Mouse (Mus musculus) CH12.LX (cell line): ENCODE results near the gene Gm21992. TPM values are rescaled to one million over a fixed set of nuclear protein-coding genes. Genes with fewer than 3 reads are reported as not detected.

ENCODE experiments used
- DNase-seq: peaks from one replicate; pipeline ENCODE4 v3.0.0-alpha.2; 2013; ENCODE audit errors: extremely low read depth
- H3K27ac ChIP-seq: 2 replicates; pipeline ENCODE4 v1.5.1; 2012; ENCODE audit warnings: low read depth, mild to moderate bottlenecking, control low read depth, moderate library complexity; ENCODE audit not compliant: insufficient read depth
- H3K27me3 ChIP-seq: replicated peaks from 2 replicates; pipeline ENCODE3; 2012; ENCODE audit warnings: inconsistent platforms
- H3K36me3 ChIP-seq, 2 experiments: replicated peaks in 1 of 2; 2 replicates each; pipeline versions ENCODE3 to v1.6.1; 2012; ENCODE audit warnings: inconsistent platforms in 1 of 2, low read length in 1 of 2, mild to moderate bottlenecking in 1 of 2, mixed read lengths in 1 of 2, moderate library complexity in 1 of 2; ENCODE audit not compliant: control insufficient read depth in 1 of 2, insufficient read depth in 1 of 2
- H3K4me1 ChIP-seq, 2 experiments: 2 replicates each; pipeline ENCODE4 v1.6.1; 2012; ENCODE audit warnings: inconsistent platforms in 1 of 2, moderate library complexity in 1 of 2; ENCODE audit not compliant: insufficient read depth in 2 of 2, control insufficient read depth in 1 of 2
- H3K4me2 ChIP-seq: 2 replicates; pipeline ENCODE4 v1.6.1; 2012; ENCODE audit warnings: low read depth, mild to moderate bottlenecking, control low read depth; ENCODE audit not compliant: poor library complexity, insufficient read depth, severe bottlenecking
- H3K4me3 ChIP-seq, 3 experiments: fragments of 150-350 bp in 1 of 3; sonication (generic) in 1 of 3; replicated peaks in 1 of 3; 2 replicates each; pipeline versions ENCODE3 to v1.5.1; 2011 to 2012; ENCODE audit warnings: low read depth in 2 of 3, low read length in 2 of 3, mild to moderate bottlenecking in 2 of 3, moderate library complexity in 2 of 3, control low read depth in 1 of 3, improper control_type of control experiment in 1 of 3, inconsistent platforms in 1 of 3, mixed read lengths in 1 of 3; ENCODE audit not compliant: poor library complexity in 1 of 3
- H3K79me2 ChIP-seq: replicated peaks from 2 replicates; pipeline ENCODE4 v1.6.1; 2012; ENCODE audit warnings: mild to moderate bottlenecking, moderate library complexity; ENCODE audit not compliant: control insufficient read depth, poor library complexity, insufficient read depth, severe bottlenecking; ENCODE audit errors: extremely low read depth
- H3K9ac ChIP-seq: 2 replicates; pipeline ENCODE4 v1.6.1; 2012; ENCODE audit warnings: low read depth, mild to moderate bottlenecking, control low read depth, moderate library complexity; ENCODE audit not compliant: insufficient read depth
- H3K9me3 ChIP-seq: replicated peaks from 2 replicates; pipeline ENCODE3; 2012; ENCODE audit warnings: low read length, inconsistent platforms, mixed read lengths
- CHD2 ChIP-seq: IDR thresholded peaks from 2 replicates; pipeline ENCODE4 v1.6.1; 2011; ENCODE audit warnings: low read length, improper control_type of control experiment
- E2F4 ChIP-seq: IDR thresholded peaks from 2 replicates; pipeline ENCODE4 v1.6.1; 2011; ENCODE audit warnings: low read depth, low read length, improper control_type of control experiment; ENCODE audit not compliant: insufficient replicate concordance
- IRF4 ChIP-seq: IDR thresholded peaks from 2 replicates; pipeline ENCODE4 v1.6.1; 2014; ENCODE audit warnings: low read depth, mild to moderate bottlenecking, inconsistent platforms, low read length, improper control_type of control experiment
- MXI1 ChIP-seq: IDR thresholded peaks from 2 replicates; pipeline ENCODE4 v1.6.1; 2011; ENCODE audit warnings: mild to moderate bottlenecking, low read depth, low read length, improper control_type of control experiment
- RAD21 ChIP-seq: IDR thresholded peaks from 2 replicates; pipeline ENCODE4 v1.6.1; 2011; ENCODE audit warnings: low read depth, mild to moderate bottlenecking, low read length, improper control_type of control experiment, moderate library complexity
- TCF12 ChIP-seq: IDR thresholded peaks from 2 replicates; pipeline ENCODE4 v1.6.1; 2014; ENCODE audit warnings: low read depth, mild to moderate bottlenecking, inconsistent platforms, low read length, improper control_type of control experiment
- ZNF384 ChIP-seq: IDR thresholded peaks from 2 replicates; pipeline ENCODE4 v1.6.1; 2012; ENCODE audit warnings: low read depth, low read length, improper control_type of control experiment, inconsistent platforms
- dilution Hi-C: fragments of 300-500 bp; cut with MboI; formaldehyde crosslinking; loops from 2 replicates; pipeline ENCODE4 v1.14.3; 2020; ENCODE audit warnings: low sequenced_read_pairs; ENCODE audit not compliant: extremely low pct_unique_long_range_greater_than_20kb, extremely low pct_ligation_motif_present
- in situ Hi-C: fragments of 300-500 bp; cut with MboI; formaldehyde crosslinking; loops from 3 replicates; pipeline ENCODE4 v1.14.3; 2019; ENCODE audit warnings: low sequenced_read_pairs, low pct_ligation_motif_present, low pct_unique_long_range_greater_than_20kb, mixed read lengths
- polyA plus RNA-seq: library from polyadenylated mRNA; unstranded; fragments of >175 nt; gene quantifications from 2 replicates; pipeline ENCODE4 v1.2.1, GENCODE M21; 2012; ENCODE audit warnings: low read depth; ENCODE audit not compliant: insufficient read length
- total RNA-seq, 2 experiments: library from RNA; depleted of rRNA; stranded (reverse); fragments of 300-350 nt in 1 of 2; fragments of >200 nt in 1 of 2; gene quantifications; 2 replicates each; pipeline ENCODE4 v1.2.3; 2012 to 2014

The Gm21992 gene
- total and polyA plus RNA-seq, 3 experiments, result 3.9 to 44.3 (median 17.0) TPM

- no peaks in the 10 kb centered on the region for H3K36me3 ChIP-seq
- no peak overlapping the region for H3K9ac ChIP-seq
- TF ChIP-seq ZNF384 (0 out of 2 replicates have a peak, but pooled peaks have one; percentile 13), MXI1 (no peak)
- H3K9me3 ChIP-seq, result no peaks in the 10 kb centered on the region
- no peak overlapping the region for H3K4me2 ChIP-seq
- peaks cover 0 to 5% of the 10 kb centered on the region in 2 experiments; a peak in 2 of 4 replicates for H3K4me1 ChIP-seq
- H3K27ac ChIP-seq, result no peak overlapping the region
- no peaks in the 10 kb centered on the region for H3K79me2 ChIP-seq
- in situ Hi-C loops, result loop anchor here (10.0 kb wide), 1 partner anchor 48 kb away; no protein-coding TSS in a partner anchor
- peaks cover 49% of the 10 kb centered on the region for H3K27me3 ChIP-seq
- no peak for DNase-seq
- H3K4me3 ChIP-seq, result no peak overlapping the region
- dilution Hi-C loops, result no loop called here
These were observed 114.3 kb downstream of the Gm21992 start for GRCm38 (mm10) chr19:4697121-4697520.

GRCm38 (mm10) chr19:4694346-4694745 lies 117.1 kb downstream of the Gm21992 start:
- Histone ChIP-seq H3K4me2 (no peak overlapping the region), H3K9me3 (no peaks in the 10 kb centered on the region), H3K9ac (no peak overlapping the region), H3K4me3 (no peak overlapping the region), H3K27ac (no peak overlapping the region), H3K27me3 (peaks cover 42% of the 10 kb centered on the region), H3K4me1 (no peaks in the 10 kb centered on the region), H3K36me3 (no peaks in the 10 kb centered on the region), H3K79me2 (no peaks in the 10 kb centered on the region)
- TF ChIP-seq TCF12 (no peak), RAD21 (no peak), IRF4 (no peak), E2F4 (no peak), CHD2 (no peak)
- dilution Hi-C loops, result no loop called here
- DNase-seq, result no peak
- in situ Hi-C loops, result loop anchor here (10.0 kb wide), 1 partner anchor 50 kb away; no protein-coding TSS in a partner anchor

Other genes with a start within 250 kb of the Gm21992 start
Only the 20 nearest of the 22 such genes appear.
- 2.0 and 2.3 TPM in 2 replicates for gene Lrfn4, start 195.9 kb downstream of the Gm21992 start, total RNA-seq (2012; rRNA removed)
- 0.59 and 0.75 TPM in 2 replicates for gene Lrfn4, start 195.9 kb downstream of the Gm21992 start, total RNA-seq (2014; rRNA removed)
- 1.7 and 1.9 TPM in 2 replicates for gene Lrfn4, start 195.9 kb downstream of the Gm21992 start, polyA plus RNA-seq
- 32.9 and 33.0 TPM in 2 replicates for gene Rce1, start 186.0 kb downstream of the Gm21992 start, total RNA-seq (2012; rRNA removed)
- 51.4 and 52.1 TPM in 2 replicates for gene Rce1, start 186.0 kb downstream of the Gm21992 start, total RNA-seq (2014; rRNA removed)
- gene Rce1, start 186.0 kb downstream of the Gm21992 start, polyA plus RNA-seq, result 36.9 and 45.3 TPM in 2 replicates
- gene Gm960, start 112.9 kb downstream of the Gm21992 start, total RNA-seq (2012; rRNA removed), result 0.38 and 0.67 TPM in 2 replicates
- gene Gm960, start 112.9 kb downstream of the Gm21992 start, total RNA-seq (2014; rRNA removed), result not detected in 2 replicates
- gene Gm960, start 112.9 kb downstream of the Gm21992 start, polyA plus RNA-seq, result not detected in 2 replicates
- 2.3 and 2.7 TPM in 2 replicates for gene Sptbn2, start 100.4 kb downstream of the Gm21992 start, total RNA-seq (2012; rRNA removed)
- gene Sptbn2, start 100.4 kb downstream of the Gm21992 start, total RNA-seq (2014; rRNA removed), result 0.08 and 0.15 TPM in 2 replicates
- gene Sptbn2, start 100.4 kb downstream of the Gm21992 start, polyA plus RNA-seq, result 0.24 and 0.72 TPM in 2 replicates
- gene Rbm4b, start 55.1 kb downstream of the Gm21992 start, total RNA-seq (2012; rRNA removed), result 7.0 and 8.4 TPM in 2 replicates
- gene Rbm4b, start 55.1 kb downstream of the Gm21992 start, total RNA-seq (2014; rRNA removed), result 11.1 and 11.4 TPM in 2 replicates
- gene Rbm4b, start 55.1 kb downstream of the Gm21992 start, polyA plus RNA-seq, result 10.6 and 13.8 TPM in 2 replicates
- gene Rbm4, start 17.7 kb downstream of the Gm21992 start, total RNA-seq (2012; rRNA removed), result 73.2 and 77.0 TPM in 2 replicates
- 63.0 and 68.3 TPM in 2 replicates for gene Rbm4, start 17.7 kb downstream of the Gm21992 start, total RNA-seq (2014; rRNA removed)
- gene Rbm4, start 17.7 kb downstream of the Gm21992 start, polyA plus RNA-seq, result 47.3 and 55.7 TPM in 2 replicates
- gene Rbm14, start within 50 bp of the Gm21992 start, total RNA-seq (2012; rRNA removed), result 39.0 and 47.1 TPM in 2 replicates
- gene Rbm14, start within 50 bp of the Gm21992 start, total RNA-seq (2014; rRNA removed), result 18.2 and 19.1 TPM in 2 replicates
- 51.8 and 59.1 TPM in 2 replicates for gene Rbm14, start within 50 bp of the Gm21992 start, polyA plus RNA-seq
- gene Ccs, start 27.7 kb upstream of the Gm21992 start, total RNA-seq (2012; rRNA removed), result 42.1 and 42.6 TPM in 2 replicates
- 25.6 and 30.7 TPM in 2 replicates for gene Ccs, start 27.7 kb upstream of the Gm21992 start, total RNA-seq (2014; rRNA removed)
- 32.0 and 39.1 TPM in 2 replicates for gene Ccs, start 27.7 kb upstream of the Gm21992 start, polyA plus RNA-seq
- not detected in 2 replicates for gene Ccdc87, start 27.8 kb upstream of the Gm21992 start, total RNA-seq (2012; rRNA removed)
- not detected in 2 replicates for gene Ccdc87, start 27.8 kb upstream of the Gm21992 start, total RNA-seq (2014; rRNA removed)
- gene Ccdc87, start 27.8 kb upstream of the Gm21992 start, polyA plus RNA-seq, result not detected in 2 replicates
- gene Ctsf, start 43.5 kb upstream of the Gm21992 start, total RNA-seq (2012; rRNA removed), result not detected in 2 replicates
- gene Ctsf, start 43.5 kb upstream of the Gm21992 start, total RNA-seq (2014; rRNA removed), result not detected in 2 replicates
- not detected in 2 replicates for gene Ctsf, start 43.5 kb upstream of the Gm21992 start, polyA plus RNA-seq
- 0.34 and 0.67 TPM in 2 replicates for gene Actn3, start 66.3 kb upstream of the Gm21992 start, total RNA-seq (2012; rRNA removed)
- gene Actn3, start 66.3 kb upstream of the Gm21992 start, total RNA-seq (2014; rRNA removed), result 0.32 TPM in 1 of 2 replicates, not detected in the other
- gene Actn3, start 66.3 kb upstream of the Gm21992 start, polyA plus RNA-seq, result 0.37 and 0.41 TPM in 2 replicates
- gene Zdhhc24, start 67.1 kb upstream of the Gm21992 start, total RNA-seq (2012; rRNA removed), result 8.0 and 8.4 TPM in 2 replicates
- gene Zdhhc24, start 67.1 kb upstream of the Gm21992 start, total RNA-seq (2014; rRNA removed), result 4.5 and 5.0 TPM in 2 replicates
- gene Zdhhc24, start 67.1 kb upstream of the Gm21992 start, polyA plus RNA-seq, result 4.7 and 5.0 TPM in 2 replicates
- gene Bbs1, start 95.0 kb upstream of the Gm21992 start, total RNA-seq (2012; rRNA removed), result 2.7 and 3.0 TPM in 2 replicates
- 2.0 and 3.1 TPM in 2 replicates for gene Bbs1, start 95.0 kb upstream of the Gm21992 start, total RNA-seq (2014; rRNA removed)
- 2.1 and 2.8 TPM in 2 replicates for gene Bbs1, start 95.0 kb upstream of the Gm21992 start, polyA plus RNA-seq
- 89.7 and 109 TPM in 2 replicates for gene Dpp3, start 116.7 kb upstream of the Gm21992 start, total RNA-seq (2012; rRNA removed)
- gene Dpp3, start 116.7 kb upstream of the Gm21992 start, total RNA-seq (2014; rRNA removed), result 74.0 and 79.6 TPM in 2 replicates
- gene Dpp3, start 116.7 kb upstream of the Gm21992 start, polyA plus RNA-seq, result 97.3 and 100.0 TPM in 2 replicates
- 0.42 TPM in 1 of 2 replicates, not detected in the other for gene Peli3, start 131.5 kb upstream of the Gm21992 start, total RNA-seq (2012; rRNA removed)
- gene Peli3, start 131.5 kb upstream of the Gm21992 start, total RNA-seq (2014; rRNA removed), result 0.07 TPM in 1 of 2 replicates, not detected in the other
- not detected in 2 replicates for gene Peli3, start 131.5 kb upstream of the Gm21992 start, polyA plus RNA-seq
- 74.0 and 100 TPM in 2 replicates for gene Mrpl11, start 150.5 kb upstream of the Gm21992 start, total RNA-seq (2012; rRNA removed)
- gene Mrpl11, start 150.5 kb upstream of the Gm21992 start, total RNA-seq (2014; rRNA removed), result 160 and 171 TPM in 2 replicates
- 101 and 102 TPM in 2 replicates for gene Mrpl11, start 150.5 kb upstream of the Gm21992 start, polyA plus RNA-seq
- not detected in 2 replicates for gene Npas4, start 178.7 kb upstream of the Gm21992 start, total RNA-seq (2012; rRNA removed)
- gene Npas4, start 178.7 kb upstream of the Gm21992 start, total RNA-seq (2014; rRNA removed), result not detected in 2 replicates
- gene Npas4, start 178.7 kb upstream of the Gm21992 start, polyA plus RNA-seq, result not detected in 2 replicates
- 4.2 and 6.7 TPM in 2 replicates for gene Slc29a2, start 212.2 kb upstream of the Gm21992 start, total RNA-seq (2012; rRNA removed)
- 0.96 and 2.1 TPM in 2 replicates for gene Slc29a2, start 212.2 kb upstream of the Gm21992 start, total RNA-seq (2014; rRNA removed)
- 5.6 and 6.6 TPM in 2 replicates for gene Slc29a2, start 212.2 kb upstream of the Gm21992 start, polyA plus RNA-seq
- gene B4gat1, start 227.2 kb upstream of the Gm21992 start, total RNA-seq (2012; rRNA removed), result 9.8 and 12.1 TPM in 2 replicates
- 6.9 and 7.7 TPM in 2 replicates for gene B4gat1, start 227.2 kb upstream of the Gm21992 start, total RNA-seq (2014; rRNA removed)
- 5.2 and 5.6 TPM in 2 replicates for gene B4gat1, start 227.2 kb upstream of the Gm21992 start, polyA plus RNA-seq
- 1.3 and 2.1 TPM in 2 replicates for gene AC124502.3, start 227.3 kb upstream of the Gm21992 start, total RNA-seq (2012; rRNA removed)
- 0.15 and 0.22 TPM in 2 replicates for gene AC124502.3, start 227.3 kb upstream of the Gm21992 start, total RNA-seq (2014; rRNA removed)
- gene AC124502.3, start 227.3 kb upstream of the Gm21992 start, polyA plus RNA-seq, result 0.29 TPM in 1 of 2 replicates, not detected in the other